Mouse (Mus musculus) kidney, postnatal 0 days (tissue): ENCODE measurements at regions not wholly inside any gene's neighbourhood (a gene's known extent, or its start where the extent isn't known, plus 50 kb on each side); places are given as distances from the start of the nearest gene placed in this dataset. TPM values are rescaled to one million over a fixed set of nuclear protein-coding genes. Genes with fewer than 3 reads are reported as not detected.

Experiments
- ATAC-seq: fragments of 200-750 bp; cut with Nextera tagmentation; replicated peaks from 2 replicates; pipeline ENCODE4 v1.8.0; 2017; ENCODE audit warnings: low read depth, moderate number of reproducible peaks, moderate TSS enrichment, moderate library complexity; ENCODE audit not compliant: low FRiP score
- DNase-seq: peaks from one replicate; pipeline ENCODE4 v3.0.0-alpha.2; 2016; ENCODE audit warnings: low spot score
- H3K27ac ChIP-seq: fragments of 300-500 bp; sonication (generic); 2 replicates; pipeline ENCODE4 v1.5.1; 2014; ENCODE audit warnings: mild to moderate bottlenecking
- H3K27me3 ChIP-seq: fragments of 300-500 bp; sonication (generic); 2 replicates; pipeline ENCODE4 v1.6.1; 2014; ENCODE audit warnings: low read length, mixed read lengths; ENCODE audit not compliant: insufficient read depth
- H3K36me3 ChIP-seq: fragments of 300-500 bp; sonication (generic); 2 replicates; pipeline ENCODE4 v1.6.1; 2014; ENCODE audit warnings: low read length, mixed read lengths; ENCODE audit not compliant: insufficient read depth
- H3K4me1 ChIP-seq: fragments of 300-500 bp; sonication (generic); replicated peaks from 2 replicates; pipeline ENCODE4 v1.6.1; 2014; ENCODE audit warnings: antibody characterized with exemption, low read length, mixed read lengths; ENCODE audit not compliant: insufficient read depth
- H3K4me2 ChIP-seq: fragments of 300-500 bp; sonication (generic); 2 replicates; pipeline ENCODE4 v1.6.1; 2014; ENCODE audit warnings: mild to moderate bottlenecking, low read length, moderate library complexity, mixed read lengths
- H3K4me3 ChIP-seq: fragments of 300-500 bp; sonication (generic); replicated peaks from 2 replicates; pipeline ENCODE4 v1.5.1; 2014; ENCODE audit warnings: low read depth, low read length
- H3K9ac ChIP-seq: fragments of 300-500 bp; sonication (generic); 2 replicates; pipeline ENCODE4 v1.6.1; 2014; ENCODE audit warnings: low read depth, low read length
- H3K9me3 ChIP-seq: fragments of 300-500 bp; sonication (generic); replicated peaks from 2 replicates; pipeline ENCODE4 v1.6.1; 2016; ENCODE audit warnings: low read length, inconsistent platforms, mixed read lengths
- CTCF ChIP-seq: IDR thresholded peaks from 2 replicates; pipeline ENCODE4 v1.5.1; 2016; ENCODE audit warnings: antibody characterized with exemption, low read depth, mild to moderate bottlenecking, moderate library complexity
- WGBS: fragments of 180-500 bp; shearing (Covaris S2); extraction: QIAGEN DNeasy Blood & Tissue Kit; methylation state at CpG from one replicate; pipeline ENCODE4 v1.1.7; 2014; 5-methylcytosine and 5-hydroxymethylcytosine counted together
- microRNA-seq: library from miRNA; unstranded; fragments of <30 nt; microRNA quantifications from one replicate; pipeline ENCODE4, GENCODE M21; 2016

GRCm38 (mm10) chr5:13066942-13067341, 58.3 kb upstream of the Sema3a start:
- DNase-seq = no peak
- Histone ChIP-seq H3K4me3 (no peak overlapping the region), H3K27me3 (no peaks in the 10 kb centered on the region), H3K4me2 (no peak overlapping the region), H3K27ac (no peak overlapping the region), H3K4me1 (no peaks in the 10 kb centered on the region), H3K36me3 (no peaks in the 10 kb centered on the region), H3K9me3 (no peaks in the 10 kb centered on the region), H3K9ac (no peak overlapping the region)
- 45% methylated on average over 3 of the region's 3 CpGs for WGBS
- ATAC-seq = no peak
- TF ChIP-seq CTCF = no peak

Small RNAs in the stretch of these regions (microRNA-seq; reads per million reads assigned to microRNA genes)
- not detected for gene Gm23243
